Mouse (Mus musculus) MEL (cell line): ENCODE measurements around the gene Chst8.

ENCODE experiments used
- CTCF ChIP-seq, 3 experiments: IDR thresholded peaks in 2 of 3; conservative IDR thresholded peaks in 1 of 3; 2 replicates each; pipeline ENCODE4 v1.5.1; 2011 to 2012; ENCODE audit warnings: low read length in 3 of 3, low read depth in 2 of 3, mild to moderate bottlenecking in 2 of 3, improper control_type of control experiment in 1 of 3, inconsistent platforms in 1 of 3, mixed read lengths in 1 of 3, moderate library complexity in 1 of 3; ENCODE audit not compliant: control insufficient read depth in 1 of 3, insufficient read depth in 1 of 3, poor library complexity in 1 of 3, severe bottlenecking in 1 of 3
- MXI1 ChIP-seq: IDR thresholded peaks from 2 replicates; pipeline ENCODE4 v1.6.1; 2011; ENCODE audit warnings: mild to moderate bottlenecking, low read depth, low read length, improper control_type of control experiment
- ZMIZ1 ChIP-seq: IDR thresholded peaks from 2 replicates; pipeline ENCODE4 v1.6.1; 2012; ENCODE audit warnings: low read depth, mild to moderate bottlenecking, inconsistent platforms, low read length, improper control_type of control experiment, moderate library complexity

GRCm38 (mm10) chr7:34820554-34820953, 8.0 kb upstream of the Chst8 start:
- TF ChIP-seq CTCF (IDR thresholded peaks at IDR 0.05 in 2 of 3, conservative IDR thresholded peaks at IDR 0.05 in 1 of 3; ENCODE audit: control insufficient read depth in 1 of 3, insufficient read depth in 1 of 3, low read depth in 2 of 3, low read length in 3 of 3, poor library complexity in 1 of 3, severe bottlenecking in 1 of 3) (no peak), MXI1 (no peak), ZMIZ1 (no peak)
